Mouse (Mus musculus) gastrocnemius, adult 2 months (tissue): Measurements from ENCODE around the gene Rad51. TPM values are rescaled to one million over a fixed set of nuclear protein-coding genes. Genes with fewer than 3 reads are reported as not detected.

Experiments
- DNase-seq: peaks from one replicate; pipeline ENCODE4 v3.0.0; 2022
- H3K27ac ChIP-seq: fragments of 200-600 bp; 2 replicates; pipeline ENCODE4 v1.8.1; 2022; ENCODE audit warnings: mild to moderate bottlenecking
- H3K4me3 ChIP-seq: fragments of 200-600 bp; 2 replicates; pipeline ENCODE4 v1.8.1; 2022; ENCODE audit warnings: mild to moderate bottlenecking, moderate library complexity
- CTCF ChIP-seq: fragments of 200-600 bp; IDR thresholded peaks from 2 replicates; pipeline ENCODE4 v1.8.1; 2022; ENCODE audit warnings: antibody characterized with exemption, mild to moderate bottlenecking, moderate library complexity
- intact Hi-C: fragments of 180-260 bp; cut with DNase I; formaldehyde crosslinking; loops from one replicate; pipeline ENCODE4 v1.15.1; 2025
- total RNA-seq, 2 experiments: library from RNA; stranded (reverse); gene quantifications; 2 replicates each; pipeline ENCODE4 v1.2.3; 2021

The Rad51 gene
- total RNA-seq, 2 experiments from 2014 or later, result 0.70 to 1.3 TPM

GRCm38 (mm10) chr2:119147775-119148174, 35.2 kb downstream of the Rad51 start:
- TF ChIP-seq CTCF, result no peak
- intact Hi-C loops, result no loop called here
- no peak overlapping the region for H3K4me3 ChIP-seq
- no peak overlapping the region for H3K27ac ChIP-seq
- DNase-seq, result no peak

- no peak for DNase-seq
- Histone ChIP-seq H3K27ac (no peak overlapping the region), H3K4me3 (no peak overlapping the region)
- TF ChIP-seq CTCF, result no peak
- intact Hi-C loops, result no loop called here
Observed at GRCm38 (mm10) chr2:119152255-119152654, 39.7 kb downstream of the Rad51 start.

- no peak for TF ChIP-seq CTCF
- DNase-seq, result no peak
- Histone ChIP-seq H3K27ac (no peak overlapping the region), H3K4me3 (no peak overlapping the region)
- intact Hi-C loops, result no loop called here
Observed at GRCm38 (mm10) chr2:119154683-119155082, 42.1 kb downstream of the Rad51 start.

- intact Hi-C loops, result no loop called here
- DNase-seq, result no peak
- H3K4me3 ChIP-seq, result peak overlapping the region; percentile 89
- H3K27ac ChIP-seq, result no peak overlapping the region
- TF ChIP-seq CTCF, result no peak
Observed at GRCm38 (mm10) chr2:119155388-119155787, 42.8 kb downstream of the Rad51 start.

GRCm38 (mm10) chr2:119156081-119156680, 43.6 kb downstream of the Rad51 start:
- H3K4me3 ChIP-seq, result peak overlapping the region; percentile 89
- TF ChIP-seq CTCF, result no peak
- DNase-seq, result no peak
- intact Hi-C loops, result no loop called here
- H3K27ac ChIP-seq, result peak overlapping the region; percentile 91

GRCm38 (mm10) chr2:119156681-119157572, 44.3 kb downstream of the Rad51 start, which contains the start of gene Rmdn3:
Rmdn3 (minus strand) TSS chr2:119157034.
- TF ChIP-seq CTCF, result no peak
- H3K4me3 ChIP-seq, result peak within 1 kb of the TSS; percentile 89
- intact Hi-C loops, result no loop called here
- DNase-seq, result peak; percentile 94
- peak within 1 kb of the TSS; percentile 91 for H3K27ac ChIP-seq

GRCm38 (mm10) chr2:119157836-119158235, 45.2 kb downstream of the Rad51 start:
- Histone ChIP-seq H3K4me3 (no peak overlapping the region), H3K27ac (no peak overlapping the region)
- no peak for DNase-seq
- TF ChIP-seq CTCF, result no peak
- intact Hi-C loops, result no loop called here

GRCm38 (mm10) chr2:119161247-119161646, 48.7 kb downstream of the Rad51 start:
- no peak overlapping the region for H3K27ac ChIP-seq
- no peak for DNase-seq
- H3K4me3 ChIP-seq, result no peak overlapping the region
- no peak for TF ChIP-seq CTCF
- intact Hi-C loops, result no loop called here

- TF ChIP-seq CTCF, result no peak
- intact Hi-C loops, result no loop called here
- DNase-seq, result no peak
Observed at GRCm38 (mm10) chr2:119163135-119163534, 50.5 kb downstream of the Rad51 start.

GRCm38 (mm10) chr2:119163999-119164398, 51.4 kb downstream of the Rad51 start:
- DNase-seq, result no peak
- Histone ChIP-seq H3K4me3 (no peak overlapping the region), H3K27ac (no peak overlapping the region)
- intact Hi-C loops, result no loop called here
- no peak for TF ChIP-seq CTCF

More at GRCm38 (mm10) chr2:119163135-119163534, 50.5 kb downstream of the Rad51 start:
- Histone ChIP-seq H3K4me3 (no peak overlapping the region), H3K27ac (no peak overlapping the region)

- no peak for TF ChIP-seq CTCF
- intact Hi-C loops, result no loop called here
- Histone ChIP-seq H3K4me3 (no peak overlapping the region), H3K27ac (no peak overlapping the region)
- no peak for DNase-seq
Observed at GRCm38 (mm10) chr2:119165401-119165800, 52.8 kb downstream of the Rad51 start.

- peak; percentile 80 for DNase-seq
- intact Hi-C loops, result no loop called here
- peak within 1 kb of the TSS; percentile 24 for H3K27ac ChIP-seq
- TF ChIP-seq CTCF, result peak; percentile 32; the same call in 1 of the 2 replicates
- H3K4me3 ChIP-seq, result peak within 1 kb of the TSS; percentile 85
Observed at GRCm38 (mm10) chr2:119166901-119167865, 54.6 kb downstream of the Rad51 start, which contains the start of gene Gchfr. Gchfr (plus strand) TSS chr2:119167773.
